Mouse (Mus musculus) neural tube, postnatal 0 days (tissue): ENCODE results near the gene Palm. TPM values are rescaled to one million over a fixed set of nuclear protein-coding genes. Genes with fewer than 3 reads are reported as not detected.

ENCODE experiments used
- microRNA-seq: library from miRNA; unstranded; fragments of <30 nt; microRNA quantifications from one replicate; pipeline ENCODE4, GENCODE M21; 2016
- polyA plus RNA-seq: library from polyadenylated mRNA; unstranded; fragments of >200 nt; fragmentation: Nextera tagmentation; extraction: Ambion mirVana; gene quantifications from 2 replicates; pipeline ENCODE4 v1.2.1, GENCODE M21; 2015

Gene Palm
- polyA plus RNA-seq: 202 and 243 TPM in 2 replicates

GRCm38 (mm10) chr10:79793051-79793737 lies at the start of gene Palm:
Gene Palm (plus strand): TSS chr10:79793572.

DNA sequence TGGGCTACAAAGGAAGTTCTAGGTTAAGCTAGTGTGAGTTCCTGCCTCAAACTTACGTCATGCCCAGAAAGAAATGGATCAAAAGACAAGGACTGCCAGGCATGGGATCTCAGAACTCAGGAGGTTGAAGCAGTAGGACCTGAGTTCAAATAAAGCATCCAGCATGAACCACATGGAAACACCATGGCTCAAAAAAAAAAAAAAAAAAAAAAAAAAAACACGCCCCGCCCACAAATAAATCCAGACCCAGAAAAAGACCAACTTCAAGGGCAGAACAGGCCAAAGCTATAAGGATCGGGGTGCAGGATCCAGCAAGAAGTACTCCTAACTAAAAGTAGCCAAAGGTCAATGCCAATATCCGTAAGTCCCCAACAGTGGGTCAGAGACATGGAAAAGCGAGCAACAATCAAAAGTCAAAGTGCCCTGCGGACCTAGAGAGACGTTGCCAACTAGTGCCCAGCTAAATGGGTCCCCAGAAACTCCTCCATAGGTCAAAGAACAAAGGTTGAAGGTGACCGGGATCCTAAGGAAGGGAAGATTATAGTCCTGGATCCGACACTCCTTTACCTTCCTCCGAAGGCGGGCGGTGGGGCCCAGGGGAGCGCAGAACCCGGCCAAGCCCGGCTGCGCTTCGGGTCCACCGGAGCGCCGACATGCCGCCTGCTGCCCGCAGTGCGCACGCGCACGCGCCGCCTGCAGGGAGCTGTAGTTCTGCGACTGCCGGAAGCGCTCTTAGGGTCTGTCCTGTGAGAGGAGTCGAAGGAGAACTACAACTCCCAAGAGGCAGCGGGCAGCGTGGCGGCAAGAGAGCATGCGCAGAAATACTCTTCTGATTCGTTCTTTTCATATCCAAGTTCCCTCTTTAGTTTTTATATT lies 47.2 kb upstream of the Palm start, which contains the start of gene Polrmt:
Polrmt (minus strand) TSS at position 684 of the 876 bp plus-strand sequence.

GRCm38 (mm10) chr10:79754856-79755516 lies 38.4 kb upstream of the Palm start, which contains the start of gene Fgf22:
Gene Fgf22 (plus strand): TSS chr10:79755076.

DNA sequence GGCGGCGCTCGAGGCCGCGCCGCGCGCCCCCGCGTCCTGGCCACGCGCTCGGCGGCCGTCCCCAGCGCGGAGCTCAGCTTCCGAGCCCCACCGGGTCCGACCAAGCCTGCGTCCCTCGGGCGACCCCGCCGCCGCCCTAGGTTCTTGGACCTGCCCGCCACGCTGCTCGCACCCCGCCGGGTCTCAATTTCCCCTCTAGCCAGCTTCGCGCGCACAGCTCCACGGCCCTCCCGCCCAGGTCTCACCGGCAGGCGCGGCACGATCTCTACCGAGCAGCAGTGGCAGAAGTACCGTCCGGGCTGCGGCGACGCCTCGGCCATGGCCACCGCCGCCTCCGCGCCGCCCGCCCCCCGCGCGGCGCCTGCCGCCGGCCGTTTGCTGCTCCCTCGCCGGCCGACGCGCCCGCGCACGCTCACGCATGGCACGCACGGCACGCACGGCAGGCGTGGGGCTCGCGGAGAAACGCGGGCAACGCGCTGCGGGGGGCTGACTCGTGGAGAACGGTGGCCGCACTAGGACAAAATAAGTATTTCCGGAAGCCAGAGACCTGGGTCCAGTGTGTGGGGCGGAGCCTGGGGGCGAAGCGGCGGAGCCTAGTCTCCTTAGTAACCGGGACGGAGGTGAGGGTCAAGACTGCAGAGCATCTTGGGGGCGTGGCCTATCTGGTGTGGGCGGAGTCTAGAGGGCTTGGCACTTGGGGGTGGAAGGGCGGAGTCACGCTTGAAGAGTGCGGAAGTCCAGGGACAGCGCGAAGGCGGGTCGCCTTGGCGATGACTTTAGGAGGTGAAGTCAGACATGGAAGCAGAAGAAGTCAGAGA lies 26.7 kb upstream of the Palm start, which contains the start of gene Rnf126:
Rnf126 (minus strand) TSS at position 445 of the 818 bp plus-strand sequence.

GRCm38 (mm10) chr10:79777103-79777531 lies 16.3 kb upstream of the Palm start, which contains the start of gene Fstl3:
Gene Fstl3 (plus strand): TSS chr10:79777272.

DNA sequence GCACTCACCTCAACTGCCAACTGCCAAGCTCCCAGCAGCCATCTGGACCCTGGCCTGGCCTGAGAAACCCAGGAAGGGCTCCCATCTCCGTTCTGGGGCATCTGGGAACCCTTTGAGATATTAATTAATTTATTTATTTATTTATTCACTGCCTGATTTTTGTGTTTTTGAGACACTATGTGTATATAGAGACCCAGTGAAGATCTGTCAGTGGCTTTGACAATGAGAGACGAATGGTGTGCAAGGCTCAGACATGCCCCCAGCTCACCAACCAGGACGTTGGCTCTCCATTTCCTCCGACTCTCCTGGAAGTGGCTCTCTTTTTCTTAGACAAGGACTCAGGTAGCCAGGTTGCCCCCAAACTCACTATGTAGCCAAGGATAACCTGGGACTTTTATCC lies 2.5 kb upstream of the Palm start, which contains the start of gene Prss57:
Prss57 (minus strand) TSS at position 101 of the 400 bp plus-strand sequence.

GRCm38 (mm10) chr10:79820782-79821181 lies 27.4 kb downstream of the Palm start, which contains the start of gene Misp:
Gene Misp (plus strand): TSS chr10:79820989.

GRCm38 (mm10) chr10:79853860-79854795 lies 60.8 kb downstream of the Palm start, which contains the start of gene Ptbp1:
Gene Ptbp1 (plus strand): TSS chr10:79854427.

Small RNA genes within 50 kb of the gene (microRNA-seq; reads per million reads assigned to microRNA genes)
- gene Mir6910: not detected

Other genes with a start within 250 kb of the Palm start
- 40.4 and 48.8 TPM in 2 replicates for gene Mier2, start 238.4 kb upstream of the Palm start, polyA plus RNA-seq
- not detected in 2 replicates for gene Theg, start 206.2 kb upstream of the Palm start, polyA plus RNA-seq
- 1.1 TPM in 2 replicates for gene C2cd4c, start 179.5 kb upstream of the Palm start, polyA plus RNA-seq
- gene Shc2, start 155.7 kb upstream of the Palm start, polyA plus RNA-seq: 23.9 and 24.3 TPM in 2 replicates
- gene Odf3l2, start 147.8 kb upstream of the Palm start, polyA plus RNA-seq: 0.24 and 0.61 TPM in 2 replicates
- 0.57 and 0.93 TPM in 2 replicates for gene Madcam1, start 129.0 kb upstream of the Palm start, polyA plus RNA-seq
- gene Tpgs1, start 124.2 kb upstream of the Palm start, polyA plus RNA-seq: 142 and 148 TPM in 2 replicates
- 68.6 and 75.3 TPM in 2 replicates for gene Cdc34, start 111.4 kb upstream of the Palm start, polyA plus RNA-seq
- gene Gzmm, start 104.6 kb upstream of the Palm start, polyA plus RNA-seq: 0.83 and 1.1 TPM in 2 replicates
- 1,217 and 1,238 TPM in 2 replicates for gene Bsg, start 89.1 kb upstream of the Palm start, polyA plus RNA-seq
- 10.7 and 16.5 TPM in 2 replicates for gene Hcn2, start 76.9 kb upstream of the Palm start, polyA plus RNA-seq
- gene Polrmt, start 47.0 kb upstream of the Palm start, polyA plus RNA-seq: 33.3 and 33.7 TPM in 2 replicates
- 4.8 and 5.8 TPM in 2 replicates for gene Fgf22, start 38.5 kb upstream of the Palm start, polyA plus RNA-seq
- gene Rnf126, start 26.6 kb upstream of the Palm start, polyA plus RNA-seq: 115 and 119 TPM in 2 replicates
- 3.2 and 4.4 TPM in 2 replicates for gene Fstl3, start 16.3 kb upstream of the Palm start, polyA plus RNA-seq
- gene Prss57, start 2.6 kb upstream of the Palm start, polyA plus RNA-seq: 0.12 TPM in 1 of 2 replicates, not detected in the other
- gene Misp, start 27.4 kb downstream of the Palm start, polyA plus RNA-seq: 0.36 and 0.45 TPM in 2 replicates
- 41.0 and 46.2 TPM in 2 replicates for gene Ptbp1, start 60.9 kb downstream of the Palm start, polyA plus RNA-seq
- gene Prtn3, start 80.9 kb downstream of the Palm start, polyA plus RNA-seq: 10.9 and 11.4 TPM in 2 replicates
- gene Plppr3, start 81.1 kb downstream of the Palm start, polyA plus RNA-seq: 253 and 298 TPM in 2 replicates
- gene Elane, start 92.7 kb downstream of the Palm start, polyA plus RNA-seq: not detected in 2 replicates
- 0.37 TPM in 1 of 2 replicates, not detected in the other for gene Cfd, start 97.3 kb downstream of the Palm start, polyA plus RNA-seq
- 38.0 and 41.7 TPM in 2 replicates for gene Med16, start 115.4 kb downstream of the Palm start, polyA plus RNA-seq
- gene Gm26602, start 117.3 kb downstream of the Palm start, polyA plus RNA-seq: 32.0 TPM in 1 of 2 replicates, not detected in the other
- 3.6 and 3.7 TPM in 2 replicates for gene Kiss1r, start 123.4 kb downstream of the Palm start, polyA plus RNA-seq
- 268 and 306 TPM in 2 replicates for gene R3hdm4, start 127.6 kb downstream of the Palm start, polyA plus RNA-seq
- 1.7 and 3.0 TPM in 2 replicates for gene Arid3a, start 133.5 kb downstream of the Palm start, polyA plus RNA-seq
- 108 and 110 TPM in 2 replicates for gene Wdr18, start 166.6 kb downstream of the Palm start, polyA plus RNA-seq
- gene Grin3b, start 177.1 kb downstream of the Palm start, polyA plus RNA-seq: 0.24 and 0.35 TPM in 2 replicates
- 33.5 and 35.6 TPM in 2 replicates for gene Tmem259, start 190.8 kb downstream of the Palm start, polyA plus RNA-seq
- gene Cnn2, start 195.0 kb downstream of the Palm start, polyA plus RNA-seq: 19.9 and 20.5 TPM in 2 replicates
- 2.6 TPM in 2 replicates for gene Abca7, start 202.9 kb downstream of the Palm start, polyA plus RNA-seq
- gene Arhgap45, start 223.1 kb downstream of the Palm start, polyA plus RNA-seq: 1.9 TPM in 2 replicates
- gene Polr2e, start 246.2 kb downstream of the Palm start, polyA plus RNA-seq: 138 and 143 TPM in 2 replicates